Mouse (Mus musculus) layer of hippocampus, adult 9-11 months (tissue): Measurements from ENCODE around the gene Serf2.

Experiments used
- DNase-seq: peaks from one replicate; pipeline ENCODE4 v3.0.0; 2022

Serf2 gene

DNA sequence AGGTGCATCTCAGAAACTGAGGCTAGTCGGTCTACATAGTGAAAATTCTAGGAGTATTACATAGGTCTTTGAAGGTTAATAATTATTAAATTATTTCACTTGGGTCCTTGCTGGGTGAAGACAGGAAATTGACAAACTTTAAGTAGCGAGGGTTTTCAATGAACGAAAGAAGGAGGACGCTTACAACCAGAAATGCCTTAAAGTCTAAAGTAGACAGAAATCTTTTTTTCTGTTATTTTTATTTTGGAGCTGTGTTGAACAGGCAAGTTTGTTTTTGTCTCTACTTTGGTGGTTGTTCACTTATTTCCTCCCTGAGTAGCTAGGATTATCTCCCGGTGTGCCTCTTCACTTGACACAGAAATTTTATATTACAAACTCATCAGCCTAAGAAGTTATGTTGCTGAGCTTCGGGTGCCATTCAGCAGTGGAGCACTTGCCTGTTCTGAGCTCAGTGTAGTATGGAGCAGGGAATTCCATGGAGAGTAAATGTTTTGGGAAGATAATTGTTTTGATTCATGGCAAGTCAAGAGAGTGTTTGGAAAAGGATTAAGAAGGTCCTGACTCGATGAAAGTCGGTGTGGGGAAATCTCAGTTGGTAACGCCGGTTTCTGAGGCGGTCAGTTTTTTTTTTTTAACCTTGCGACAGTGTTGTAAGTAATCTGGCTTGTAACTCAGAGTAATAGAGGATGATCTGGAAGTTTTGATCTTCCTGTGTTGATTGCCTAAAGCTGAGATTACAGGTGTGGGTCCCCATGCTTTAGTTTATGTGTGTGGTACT is 58.4 kb downstream of the Serf2 start:
- no peak for DNase-seq
